Mouse (Mus musculus) small intestine, adult 2 months (tissue): ENCODE measurements at regions not wholly inside any gene's neighbourhood (a gene's known extent, or its start where the extent isn't known, plus 50 kb on each side); places are given as distances from the start of the nearest gene placed in this dataset.

Source experiments
- CTCF ChIP-seq: fragments of 200-500 bp; IDR thresholded peaks from 2 replicates; pipeline ENCODE4 v1.5.1; 2012; ENCODE audit warnings: low read depth, mild to moderate bottlenecking, control low read depth, inconsistent platforms, low read length, moderate library complexity, mixed read lengths; ENCODE audit not compliant: insufficient replicate concordance, insufficient read length; ENCODE audit errors: extremely low read depth
- POLR2A ChIP-seq: fragments of 200-500 bp; IDR thresholded peaks from 2 replicates; pipeline ENCODE4 v1.6.1; 2012; ENCODE audit warnings: low read depth, mild to moderate bottlenecking, control low read depth, inconsistent platforms, low read length, moderate library complexity

DNA sequence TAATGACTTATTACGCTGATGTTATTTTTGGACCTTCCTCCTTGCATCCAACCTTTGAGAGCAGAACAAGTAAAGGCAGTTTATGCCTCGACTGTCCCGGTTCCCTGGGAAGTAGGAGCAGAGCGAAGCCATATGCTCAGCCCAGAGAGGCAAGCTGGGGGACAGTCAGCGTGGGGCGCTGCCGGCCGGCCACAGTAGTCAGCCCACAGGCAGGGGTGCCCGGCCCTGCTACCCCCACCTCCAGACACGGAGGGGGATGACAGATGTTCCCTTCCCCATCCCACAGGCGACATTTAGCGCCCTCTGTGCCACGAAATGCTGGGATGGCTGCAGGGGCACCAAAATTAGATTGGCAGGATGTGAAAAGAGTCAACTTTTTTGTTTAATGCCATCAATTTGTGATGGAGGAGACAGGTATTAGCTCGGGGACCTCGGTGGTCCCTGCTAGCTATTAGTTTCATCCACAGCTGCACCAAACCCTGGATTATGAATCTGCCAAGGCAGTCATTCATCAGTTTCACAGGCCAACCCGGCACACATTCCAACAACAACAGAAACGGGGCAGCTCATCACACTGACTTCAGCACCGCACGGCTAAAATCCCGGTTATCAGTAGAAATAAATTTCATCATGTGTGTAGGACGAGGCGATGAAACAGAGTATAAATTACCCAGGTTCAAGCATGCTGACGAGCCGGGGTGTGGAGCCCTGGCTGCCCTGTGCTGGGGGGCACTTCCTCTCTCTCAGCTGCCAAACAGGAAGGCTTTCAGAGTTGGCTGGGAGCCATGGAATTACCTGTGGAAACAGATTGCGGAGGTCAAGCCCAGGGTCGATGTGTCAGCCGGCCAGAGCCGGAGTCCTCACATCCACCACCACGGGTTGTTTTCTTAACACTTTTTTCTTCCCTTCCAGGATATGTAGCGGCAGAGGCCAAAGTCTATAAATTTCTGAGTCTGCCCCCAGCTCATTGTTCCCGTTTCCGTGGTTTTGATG, 392.3 kb upstream of the Mgmt start:
- TF ChIP-seq POLR2A (no peak), CTCF (no peak)
